Mouse (Mus musculus) adipocyte (in vitro differentiated cells): ENCODE measurements around the gene Nit1.

Experiments
- DNase-seq: peaks from one replicate; pipeline ENCODE4 v3.0.0-alpha.2; 2016; ENCODE audit warnings: low spot score

The Nit1 gene

DNA sequence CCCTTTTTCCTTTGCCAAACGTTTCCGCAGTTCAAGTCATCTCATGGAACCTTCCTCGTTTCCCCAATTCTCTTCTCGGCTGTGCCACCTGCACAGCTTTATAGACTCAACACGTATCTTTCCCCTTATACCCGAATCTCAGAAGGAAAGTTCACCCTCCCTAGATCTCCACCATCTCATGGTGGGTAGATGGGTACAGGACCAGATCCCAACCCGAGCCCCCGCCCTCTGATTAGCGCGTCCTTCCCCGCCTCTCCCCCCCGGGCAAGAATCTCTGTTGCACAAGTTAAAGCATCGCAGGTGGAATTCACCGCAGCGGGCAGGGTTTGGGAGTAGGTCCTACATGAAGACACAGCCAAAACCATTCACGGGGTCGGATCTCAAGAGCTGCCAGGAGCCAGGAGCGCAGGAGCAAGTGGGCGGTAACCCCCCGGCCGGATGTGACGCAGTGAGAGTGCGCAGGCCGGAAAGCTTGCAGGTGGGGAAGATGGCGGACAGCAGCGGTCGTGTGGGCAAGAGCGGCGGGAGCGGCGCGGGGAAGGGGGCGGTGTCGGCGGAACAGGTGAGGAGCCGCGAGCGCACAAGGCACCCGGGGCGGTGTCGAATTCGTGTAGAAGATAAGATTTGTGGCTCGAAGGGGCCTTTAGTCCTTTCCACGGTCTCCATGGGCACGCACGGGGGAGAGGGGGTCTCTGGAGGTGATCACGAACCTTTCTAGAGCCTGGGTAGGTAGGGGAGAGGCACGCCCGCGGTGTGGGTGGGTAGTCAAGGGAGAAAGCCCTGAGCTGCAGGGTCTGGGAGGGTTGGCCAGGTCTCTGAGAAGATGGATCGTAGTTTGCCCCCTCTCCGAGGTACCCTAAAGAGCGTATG lies at the start of gene Nit1, which contains the start of gene Pfdn2:
Gene Nit1, minus strand, starts transcription at position 422 of the 870 bp plus-strand sequence.
Gene Pfdn2, plus strand, starts transcription at position 446 of the 870 bp plus-strand sequence.
- DNase-seq: peak; percentile 88

GRCm38 (mm10) chr1:171390101-171390500 lies 44.7 kb upstream of the Nit1 start:
- no peak for DNase-seq

- DNase-seq: no peak
Observed at GRCm38 (mm10) chr1:171388376-171389102, 43.1 kb upstream of the Nit1 start, which contains the start of gene Arhgap30. Gene Arhgap30 (plus strand): TSS chr1:171388954.

- no peak for DNase-seq
Observed at GRCm38 (mm10) chr1:171387099-171387498, 41.7 kb upstream of the Nit1 start.

- no peak for DNase-seq
Observed at GRCm38 (mm10) chr1:171385171-171385570, 39.7 kb upstream of the Nit1 start.

GRCm38 (mm10) chr1:171384361-171384760 lies 38.9 kb upstream of the Nit1 start:
- no peak for DNase-seq

- no peak for DNase-seq
Observed at GRCm38 (mm10) chr1:171382096-171382620, 36.7 kb upstream of the Nit1 start.

DNA sequence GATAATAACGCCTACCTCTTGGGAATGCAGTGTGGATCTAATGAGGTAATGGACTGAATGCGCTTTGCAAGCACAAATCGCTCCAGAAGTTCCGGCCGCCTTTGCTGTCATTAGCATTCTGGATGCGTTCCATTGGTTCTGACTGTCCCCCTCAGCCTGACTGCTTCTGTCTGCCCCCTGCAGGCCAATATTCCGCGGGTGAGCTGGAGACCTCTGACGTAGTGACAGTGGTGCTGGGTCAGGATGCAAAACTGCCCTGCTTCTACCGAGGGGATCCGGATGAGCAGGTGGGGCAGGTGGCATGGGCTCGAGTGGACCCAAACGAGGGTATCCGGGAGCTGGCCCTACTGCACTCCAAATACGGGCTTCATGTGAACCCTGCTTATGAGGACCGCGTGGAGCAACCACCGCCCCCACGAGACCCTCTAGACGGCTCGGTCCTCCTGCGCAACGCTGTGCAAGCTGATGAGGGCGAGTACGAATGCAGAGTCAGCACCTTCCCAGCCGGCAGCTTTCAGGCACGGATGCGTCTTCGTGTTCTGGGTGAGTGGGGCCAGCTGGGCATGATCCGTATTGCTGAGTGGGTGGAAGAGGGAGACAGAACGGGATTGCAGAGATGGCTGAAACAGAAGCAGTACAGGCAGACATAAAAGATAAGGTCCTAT lies 34.6 kb upstream of the Nit1 start:
- DNase-seq: no peak

DNA sequence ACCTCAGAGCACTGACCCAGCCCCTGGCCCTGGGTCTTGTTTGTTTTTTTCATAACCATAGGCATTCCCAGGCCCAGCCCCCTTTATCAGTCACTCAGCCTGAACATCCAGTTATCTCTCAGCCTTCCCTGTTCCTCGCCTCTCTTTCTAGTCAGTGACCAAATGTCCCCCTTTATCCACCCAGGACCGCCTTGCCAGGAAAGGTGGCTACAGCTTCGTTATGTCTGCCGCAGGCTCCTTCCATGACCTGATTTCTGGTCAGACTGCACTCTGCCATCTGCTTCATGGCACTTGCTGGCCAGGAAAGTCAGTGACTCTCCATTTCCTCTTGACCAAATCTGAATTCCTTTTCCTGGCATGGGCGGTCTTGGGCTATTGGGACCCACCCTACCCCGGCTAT lies 32.9 kb upstream of the Nit1 start:
- DNase-seq: no peak

DNA sequence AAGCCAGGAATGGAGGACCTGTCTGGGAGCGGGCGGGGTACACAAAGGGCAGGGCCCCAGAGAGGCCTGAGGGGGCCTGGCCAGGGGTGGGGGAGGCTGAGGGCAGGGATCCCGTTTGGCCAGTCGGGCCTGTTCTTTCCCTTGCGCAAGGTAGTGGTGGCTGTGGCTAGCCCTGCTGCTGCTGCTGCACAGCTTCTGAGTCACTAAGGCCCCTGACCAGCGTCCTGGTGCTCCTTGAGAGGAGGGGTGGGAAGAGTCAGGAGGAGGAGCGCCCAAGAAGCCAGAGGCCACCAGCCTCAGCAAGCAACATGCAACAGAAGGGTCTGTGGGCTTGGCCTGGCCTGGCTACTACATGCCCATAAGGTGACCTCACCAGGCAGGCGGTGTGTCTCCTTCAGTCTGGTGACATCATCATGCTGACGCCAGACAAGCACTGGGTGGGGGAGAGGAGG lies 30.2 kb upstream of the Nit1 start:
- DNase-seq: no peak

GRCm38 (mm10) chr1:171373946-171374345 lies 28.5 kb upstream of the Nit1 start:
- DNase-seq: no peak

- no peak for DNase-seq
Observed at GRCm38 (mm10) chr1:171372880-171373279, 27.4 kb upstream of the Nit1 start.

- DNase-seq: no peak
Observed at GRCm38 (mm10) chr1:171369845-171370556, 24.6 kb upstream of the Nit1 start, which contains the start of gene Nectin4. Gene Nectin4 (plus strand): TSS chr1:171370099.

- no peak for DNase-seq
Observed at GRCm38 (mm10) chr1:171365934-171366333, 20.5 kb upstream of the Nit1 start.

GRCm38 (mm10) chr1:171361106-171362103 lies 16.0 kb upstream of the Nit1 start:
- DNase-seq: peak; percentile 85

DNA sequence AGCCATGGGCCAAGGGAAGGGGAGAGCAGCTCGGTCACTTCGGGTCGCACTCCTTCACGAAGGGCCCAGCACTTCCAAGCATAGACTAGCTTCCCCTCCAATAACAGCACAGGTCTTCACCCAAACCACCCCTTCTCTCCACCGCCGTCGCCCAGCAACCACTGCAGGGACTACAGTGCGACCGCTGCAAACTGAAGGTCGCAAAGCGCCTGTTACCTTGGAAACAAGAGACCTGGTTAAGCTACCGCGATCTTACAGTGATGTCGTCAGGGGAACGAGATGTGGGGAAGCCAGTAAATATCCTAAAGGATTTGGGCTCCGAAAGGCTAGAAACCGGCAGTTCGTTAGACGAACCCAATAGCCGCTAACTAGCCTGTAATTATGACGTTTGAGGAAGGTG lies 15.2 kb upstream of the Nit1 start, which contains the start of gene Klhdc9:
Gene Klhdc9, minus strand, starts transcription at position 143 of the 400 bp plus-strand sequence.
- no peak for DNase-seq

- no peak for DNase-seq
Observed at GRCm38 (mm10) chr1:171360253-171360652, 14.8 kb upstream of the Nit1 start.

- peak; percentile 14 for DNase-seq
Observed at GRCm38 (mm10) chr1:171358421-171358820, 13.0 kb upstream of the Nit1 start.

- DNase-seq: no peak
Observed at GRCm38 (mm10) chr1:171356814-171357213, 11.4 kb upstream of the Nit1 start.

DNA sequence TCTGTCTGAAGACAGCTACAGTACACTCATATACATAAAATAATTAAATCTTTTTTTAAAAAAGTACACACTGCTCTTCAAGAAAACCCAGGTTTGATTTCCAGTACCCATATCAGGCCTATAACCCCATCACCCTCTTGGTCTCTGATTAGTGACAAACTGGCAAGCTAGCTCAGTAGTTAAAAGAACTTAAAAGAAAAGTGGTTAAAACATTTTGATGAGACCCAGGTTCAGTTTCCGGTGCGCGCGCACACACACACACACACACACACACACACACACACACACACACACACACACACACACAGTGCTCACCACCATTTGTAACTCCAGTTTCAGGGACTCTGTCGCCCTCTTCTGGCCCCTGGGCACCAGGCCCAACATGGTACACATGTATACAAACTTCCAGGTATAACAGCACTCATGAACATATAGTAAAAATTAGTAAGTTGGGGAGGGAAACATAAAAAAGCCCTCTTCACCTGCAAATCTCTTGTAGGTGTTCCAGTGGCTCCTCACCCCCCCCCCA lies 10.4 kb upstream of the Nit1 start:
- DNase-seq: no peak
